Mouse (Mus musculus) megakaryocyte, adult 5-6 weeks (primary cell): Measurements from ENCODE around the gene Lcmt1. TPM values are rescaled to one million over a fixed set of nuclear protein-coding genes. Genes with fewer than 3 reads are reported as not detected.

Experiments
- ATAC-seq: 2 replicates; pipeline ENCODE4 v1.8.0; 2016; ENCODE audit warnings: mild to moderate bottlenecking, inconsistent platforms; ENCODE audit not compliant: poor library complexity, severe bottlenecking
- total RNA-seq, 2 experiments: library from RNA; stranded (forward) in 1 of 2; stranded (reverse) in 1 of 2; fragments of 153-499, 151-499 nt in 1 of 2; fragments of 221-1000, 200-1000 nt in 1 of 2; gene quantifications; 2 replicates each; pipeline versions ENCODE4 v1.2.3 to v1.2.4; 2015 to 2017

The Lcmt1 gene
- total RNA-seq, 2 experiments from 2014 or later: 23.4 to 30.1 TPM

DNA sequence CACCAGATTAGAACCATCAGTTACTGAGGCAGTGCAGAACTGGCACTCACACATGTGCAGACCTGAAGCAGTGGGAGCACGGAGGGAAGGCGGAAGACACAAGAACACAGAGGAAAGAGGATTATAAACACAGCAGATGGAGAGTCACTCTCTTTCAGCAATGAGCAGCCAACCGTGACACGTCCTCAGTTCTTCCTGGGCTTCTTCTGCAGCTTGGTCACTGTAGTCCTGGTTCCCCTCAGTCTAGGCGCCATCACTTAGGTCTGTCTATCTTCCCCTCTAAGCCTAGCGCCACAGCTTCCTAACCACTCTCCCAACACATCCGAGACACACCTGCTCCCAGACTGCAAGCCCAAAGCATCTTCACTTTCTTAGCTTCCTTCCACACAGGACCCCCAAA lies 10.5 kb upstream of the Lcmt1 start:
- no peak for ATAC-seq

DNA sequence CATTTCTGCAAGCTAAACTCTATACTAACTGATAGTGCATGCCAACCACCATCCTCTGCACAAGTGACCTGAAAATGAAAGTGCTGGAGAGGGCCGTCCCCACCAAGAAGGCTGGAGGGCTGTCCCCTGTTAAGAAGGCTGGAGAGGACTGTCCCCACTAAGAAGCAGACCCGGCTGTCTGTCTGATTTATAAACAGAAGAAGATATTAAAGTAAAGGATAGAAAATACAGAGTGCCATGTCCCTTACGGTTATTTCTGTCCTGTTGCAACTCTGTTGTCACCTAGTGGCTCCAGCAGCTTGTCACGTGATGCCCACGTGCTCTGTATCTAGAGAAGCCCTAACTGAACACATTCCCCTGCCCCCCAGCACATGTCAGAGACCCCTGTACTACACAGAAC lies 9.4 kb upstream of the Lcmt1 start:
- ATAC-seq: no peak

DNA sequence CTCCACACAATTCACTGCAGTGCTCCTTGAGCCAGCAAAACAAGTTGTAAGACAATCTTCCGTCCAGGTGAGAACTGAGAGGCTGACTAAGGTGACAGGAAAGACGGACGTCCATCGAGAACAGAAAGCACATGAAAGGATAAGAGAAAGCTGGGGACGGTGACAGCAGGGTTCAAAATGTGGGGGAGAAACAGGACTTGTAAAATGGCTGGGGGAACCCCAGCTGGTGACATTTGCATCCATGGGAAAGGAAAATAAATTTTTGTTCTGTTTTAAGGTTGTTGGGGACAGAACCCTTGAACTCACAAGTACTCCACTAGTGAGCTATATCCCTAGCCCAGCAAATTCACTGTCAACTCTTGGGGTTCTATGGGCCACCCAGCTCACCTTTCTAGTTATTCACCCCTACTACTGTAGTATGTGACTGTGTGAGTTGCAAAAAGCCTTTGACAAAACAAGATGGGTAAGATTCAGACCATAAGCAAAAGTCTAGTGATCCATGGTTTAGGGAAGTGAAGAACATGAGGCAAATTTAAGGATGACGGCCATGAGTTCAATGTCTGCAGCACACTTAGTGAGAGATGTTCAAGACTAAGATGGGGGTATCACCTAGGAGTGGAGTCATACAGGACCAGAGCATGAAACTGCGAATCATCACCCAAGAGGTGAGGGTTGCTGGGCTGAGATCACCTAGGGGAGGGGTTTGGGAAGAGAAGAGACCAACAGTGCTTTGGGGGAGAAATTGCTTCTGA lies 8.2 kb upstream of the Lcmt1 start:
- no peak for ATAC-seq

DNA sequence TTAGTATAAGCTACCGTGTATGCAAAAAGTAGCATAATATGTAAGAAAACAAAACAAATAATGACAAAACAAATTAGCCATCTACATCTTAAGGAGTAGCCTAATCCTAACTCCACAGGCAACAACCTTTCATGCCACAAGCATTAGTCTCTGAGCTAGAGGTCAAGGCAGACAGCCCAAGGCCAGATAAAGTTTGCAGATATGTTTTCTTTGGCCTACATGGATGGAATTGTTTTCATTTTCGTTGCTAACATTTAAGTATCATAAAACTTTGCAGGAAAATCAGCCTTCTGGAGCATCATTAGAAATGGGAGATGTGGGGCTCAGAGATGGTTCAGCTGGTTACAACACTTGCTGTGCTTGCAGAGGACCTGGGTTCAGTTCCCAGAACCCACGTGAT lies 6.8 kb upstream of the Lcmt1 start:
- no peak for ATAC-seq

DNA sequence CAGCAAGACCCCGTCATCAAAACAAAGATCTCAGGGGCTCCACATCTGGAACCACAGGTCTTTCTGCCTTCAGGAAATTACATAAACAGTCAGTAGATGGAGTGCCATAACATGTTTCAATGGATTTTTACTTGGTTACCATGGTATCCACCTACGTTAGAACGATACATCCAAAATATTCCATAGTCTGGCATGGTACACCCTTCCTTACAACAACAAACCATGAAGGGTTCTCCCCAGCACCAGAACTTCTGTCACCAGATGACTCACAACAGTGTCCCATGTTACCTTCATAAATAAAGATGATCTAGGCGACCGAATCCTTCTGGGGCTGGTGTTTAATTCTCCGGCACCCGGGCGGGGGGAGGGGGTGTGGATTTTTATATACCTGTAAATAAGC lies 5.6 kb upstream of the Lcmt1 start:
- no peak for ATAC-seq

DNA sequence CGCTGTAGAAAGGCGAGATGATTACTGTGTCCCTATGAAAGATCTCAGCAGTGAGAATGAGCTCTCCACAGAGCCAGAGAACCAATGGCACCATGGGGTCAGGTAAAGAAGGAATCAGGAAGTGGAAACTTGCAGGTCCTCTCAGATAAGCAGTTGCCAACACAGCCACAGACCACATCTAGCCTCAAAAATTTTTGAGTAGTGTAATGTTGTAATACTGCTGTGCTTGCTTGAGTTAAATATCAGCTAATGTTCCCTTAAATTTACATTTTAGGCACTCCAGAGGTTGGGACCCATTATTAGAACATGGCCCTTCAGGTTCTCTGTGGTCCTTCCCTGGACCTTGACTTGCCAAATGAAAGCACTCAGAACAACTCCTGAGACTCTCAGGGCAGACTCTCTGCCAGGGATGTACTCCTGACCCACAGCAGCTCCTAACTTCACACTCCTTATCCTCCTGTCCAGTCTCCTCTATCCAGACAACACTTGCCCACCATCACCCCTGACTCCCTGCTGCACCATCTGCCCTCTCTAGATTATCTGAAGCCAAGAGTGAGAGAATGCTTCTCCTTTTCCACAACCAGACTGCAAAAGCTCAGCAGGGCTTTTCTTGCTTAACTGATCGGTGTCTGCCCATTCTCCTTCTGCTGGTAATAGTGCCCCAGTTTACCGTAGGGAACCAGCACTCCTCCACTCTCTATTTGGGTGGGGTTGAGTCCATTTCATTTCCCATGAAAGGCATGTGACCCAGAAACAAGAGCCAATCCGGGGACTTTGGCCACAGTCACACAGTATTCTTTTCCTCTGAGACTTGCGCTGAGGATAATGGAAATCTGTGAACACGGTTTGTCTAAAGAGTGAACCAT lies 3.5 kb upstream of the Lcmt1 start:
- ATAC-seq: peak; percentile 19

DNA sequence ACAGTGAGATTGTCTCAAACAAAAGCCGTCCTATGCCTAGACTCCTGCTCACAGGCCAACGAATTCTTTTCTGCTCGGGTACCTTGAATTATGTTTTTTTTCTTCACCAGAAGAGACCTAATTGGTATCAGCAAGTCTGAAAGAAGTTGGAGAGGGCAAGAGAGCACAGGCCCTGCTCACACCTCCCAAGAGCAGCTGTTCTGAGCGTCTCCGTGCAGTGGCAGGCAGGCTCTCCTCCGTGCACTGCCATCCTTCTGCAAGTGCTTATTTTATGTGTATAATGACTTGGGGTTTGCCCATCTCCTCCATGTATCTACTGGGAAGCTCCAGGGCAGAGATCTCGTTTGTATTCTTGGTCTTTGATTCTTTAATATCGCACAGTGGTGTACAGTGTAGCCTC lies 2.8 kb upstream of the Lcmt1 start:
- no peak for ATAC-seq

DNA sequence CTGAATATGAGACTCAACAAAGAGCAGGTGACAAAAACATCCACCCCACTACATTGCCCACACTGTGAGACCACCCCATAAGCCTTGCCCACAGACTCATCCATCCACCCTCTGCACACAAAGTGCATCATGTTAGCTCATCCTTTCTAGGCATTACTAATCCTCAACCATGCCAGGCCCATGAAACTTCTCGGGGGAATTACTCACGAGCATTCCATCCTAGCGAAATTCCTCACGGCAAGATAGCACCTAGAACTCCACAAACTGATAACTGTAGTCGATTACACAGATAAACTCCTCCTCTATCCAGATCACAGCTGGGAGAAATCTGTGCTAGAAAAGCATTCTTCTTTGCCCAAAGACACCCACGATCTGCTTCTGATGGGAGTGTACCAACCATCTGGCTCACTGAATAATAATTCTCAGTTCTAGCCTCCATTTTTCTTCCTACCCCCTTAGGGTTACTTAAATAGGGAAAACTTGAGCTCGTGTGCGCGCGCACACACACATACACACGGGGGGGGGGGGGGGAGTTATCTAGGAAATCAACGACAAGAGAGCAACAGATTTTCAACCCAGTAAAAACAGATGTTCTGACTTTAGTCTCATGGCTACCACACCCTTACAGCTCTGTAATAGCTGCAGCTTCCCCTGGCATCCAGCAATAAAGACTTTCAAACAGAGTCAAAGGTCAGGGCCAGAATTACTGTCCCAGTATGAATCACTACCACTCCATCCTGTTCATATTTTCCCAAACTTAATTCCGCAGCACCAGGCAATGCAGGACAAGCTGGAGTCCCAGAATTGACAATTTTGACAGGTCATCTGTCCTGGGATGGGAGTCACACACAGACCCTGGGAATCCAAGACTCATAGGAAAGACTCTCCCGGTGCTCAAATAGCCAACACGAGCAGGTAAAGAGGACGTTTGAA lies 2.1 kb upstream of the Lcmt1 start:
- no peak for ATAC-seq

DNA sequence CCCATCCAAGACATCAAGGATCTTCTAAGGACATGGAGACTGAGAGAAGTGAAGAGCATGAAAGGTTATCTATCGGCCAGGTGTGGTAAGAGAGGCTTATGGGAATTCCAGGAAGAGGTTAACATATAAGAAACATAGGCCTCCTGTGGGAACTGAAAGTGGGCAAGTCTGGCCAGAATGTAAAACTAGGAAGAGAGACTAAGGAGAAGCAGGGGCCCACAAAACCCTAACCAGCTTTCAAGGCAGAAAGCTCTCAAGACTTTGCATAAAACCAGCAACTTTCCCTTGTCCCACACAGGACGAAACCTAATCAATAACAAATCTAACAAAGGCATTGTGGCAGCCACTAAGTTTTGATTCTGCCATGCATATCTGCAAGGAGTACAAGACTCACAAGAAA lies 1.4 kb upstream of the Lcmt1 start:
- no peak for ATAC-seq

DNA sequence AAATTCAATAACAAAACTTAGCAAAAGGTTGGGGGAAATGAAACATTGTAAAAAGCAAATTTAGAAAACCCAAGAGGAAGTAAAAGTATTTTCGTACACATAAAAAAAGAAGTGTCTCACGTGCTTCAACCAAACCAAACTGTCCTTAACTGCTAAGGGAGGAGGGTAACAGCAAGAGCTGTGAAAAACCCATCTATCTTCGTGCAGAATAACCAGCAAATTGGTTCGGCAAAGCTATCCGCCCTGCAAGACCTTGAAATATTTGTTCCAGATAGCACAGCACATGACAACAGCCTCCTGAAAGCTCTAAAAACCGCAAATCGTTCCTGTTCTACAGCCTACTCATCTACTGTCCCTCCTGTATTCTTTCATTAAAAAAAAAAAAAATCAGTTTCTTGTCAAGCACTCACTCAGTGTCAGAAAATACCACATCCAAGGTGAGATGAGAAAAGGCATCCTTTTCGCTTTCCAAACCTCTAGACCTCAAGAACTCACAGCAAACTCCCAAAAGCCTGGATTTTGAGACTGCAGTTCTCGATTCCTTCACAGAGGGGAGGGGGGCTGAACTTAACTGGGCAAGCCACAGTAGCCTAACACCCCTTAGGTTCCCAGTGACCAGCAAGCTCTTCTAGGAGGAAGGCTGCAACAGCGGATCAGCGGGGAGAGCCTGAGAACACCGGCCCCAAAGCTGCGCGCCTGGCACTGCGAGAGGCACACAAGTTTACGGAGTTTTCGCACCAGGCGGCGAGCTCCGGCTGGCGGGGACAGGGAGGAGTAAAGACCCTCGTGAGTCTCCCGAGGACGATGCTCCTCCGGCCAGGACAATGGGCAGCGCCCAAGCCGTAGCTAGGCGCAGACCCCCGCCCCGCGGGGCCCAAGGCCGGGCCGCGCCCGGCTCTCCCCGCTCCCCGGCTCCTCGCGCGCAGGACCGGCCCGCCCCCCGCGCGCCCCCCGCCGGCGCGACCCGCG lies 522 bp upstream of the Lcmt1 start:
- ATAC-seq: 0 out of 2 replicates have a peak, but pooled peaks have one; percentile 1

DNA sequence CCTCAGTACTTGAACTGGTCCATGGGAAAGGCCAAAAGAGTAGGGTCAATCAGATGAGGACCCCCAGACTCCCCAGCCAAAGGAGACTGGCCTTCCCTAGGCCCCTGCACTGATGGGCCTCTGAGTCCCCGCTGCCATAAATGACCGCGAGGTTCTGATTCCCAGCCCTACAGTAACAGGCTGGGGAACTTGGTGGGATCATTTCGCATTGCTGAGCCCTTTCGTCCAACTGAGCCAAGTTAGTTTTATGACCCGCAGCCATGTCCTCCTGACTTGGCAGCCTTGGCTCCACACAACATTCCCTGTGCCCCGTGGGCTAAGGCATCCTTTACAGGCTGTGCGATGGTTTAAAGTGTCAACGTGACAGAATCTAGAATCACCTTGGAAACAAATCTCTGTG lies 1.1 kb downstream of the Lcmt1 start:
- ATAC-seq: no peak

DNA sequence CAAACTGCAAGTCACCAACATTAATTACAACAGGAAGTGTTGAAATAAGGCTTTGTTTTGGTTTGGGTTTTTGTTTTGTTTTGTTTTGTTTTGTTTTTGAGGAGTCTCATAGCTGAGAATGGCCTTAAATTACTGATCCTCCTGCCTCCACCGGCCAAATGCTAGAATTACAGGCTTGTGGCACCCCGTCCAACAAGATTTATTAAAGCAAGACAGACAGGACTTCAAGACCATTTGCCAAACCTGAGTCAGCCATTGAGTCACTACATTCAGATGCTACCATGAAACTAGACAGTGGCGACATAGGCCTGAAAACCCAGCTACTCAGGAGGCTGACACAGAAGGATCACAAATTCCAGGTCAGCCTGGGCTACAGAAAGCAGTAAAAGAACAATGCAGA lies 1.9 kb downstream of the Lcmt1 start:
- ATAC-seq: peak; percentile 11; the same call in 1 of the 2 replicates

DNA sequence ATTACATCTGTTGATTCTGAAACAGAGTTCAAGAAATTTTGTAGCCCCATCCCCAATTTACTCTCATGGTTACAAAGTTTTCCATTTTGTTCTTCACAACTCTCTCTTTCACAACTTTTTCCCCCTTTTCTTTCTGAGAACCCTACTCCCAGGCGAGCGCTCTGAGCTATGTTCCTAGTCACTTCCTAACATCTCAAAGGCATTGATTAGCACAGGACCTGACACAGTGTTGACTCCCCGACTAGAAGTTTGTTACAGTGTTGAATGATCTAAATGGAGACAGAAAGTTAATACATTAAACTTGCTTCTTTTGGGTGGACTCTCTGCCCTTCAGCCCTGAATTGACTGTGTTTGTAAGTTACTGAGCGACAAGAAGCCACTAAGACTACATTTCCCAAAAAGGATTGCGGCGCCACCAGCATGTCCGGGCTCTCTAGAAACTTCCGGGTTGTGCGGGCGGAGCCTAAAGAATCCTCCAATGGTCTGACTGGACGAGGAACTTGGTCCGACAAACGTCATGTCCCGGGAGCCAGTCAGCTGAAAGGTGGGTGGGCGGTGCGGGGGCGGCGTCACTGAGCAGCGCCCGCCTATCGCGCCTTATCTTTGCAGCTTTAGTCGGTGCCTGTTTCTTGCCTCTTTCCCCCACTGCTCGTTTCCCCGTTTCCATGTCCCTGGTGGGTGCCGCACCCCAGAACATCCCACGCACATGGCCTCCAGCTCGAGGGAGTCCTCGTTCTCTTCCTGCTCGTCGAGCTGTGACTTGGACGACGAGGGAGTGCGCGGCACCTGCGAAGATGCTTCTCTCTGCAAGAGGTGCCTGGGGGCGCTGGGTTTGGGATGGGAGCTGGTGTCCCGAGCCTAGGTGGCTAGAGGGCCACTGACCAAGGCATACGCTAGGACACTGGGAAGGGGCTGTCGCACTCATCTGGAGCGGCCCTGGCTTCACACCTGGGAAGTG lies 8.1 kb downstream of the Lcmt1 start:
- ATAC-seq: peak; percentile 98

DNA sequence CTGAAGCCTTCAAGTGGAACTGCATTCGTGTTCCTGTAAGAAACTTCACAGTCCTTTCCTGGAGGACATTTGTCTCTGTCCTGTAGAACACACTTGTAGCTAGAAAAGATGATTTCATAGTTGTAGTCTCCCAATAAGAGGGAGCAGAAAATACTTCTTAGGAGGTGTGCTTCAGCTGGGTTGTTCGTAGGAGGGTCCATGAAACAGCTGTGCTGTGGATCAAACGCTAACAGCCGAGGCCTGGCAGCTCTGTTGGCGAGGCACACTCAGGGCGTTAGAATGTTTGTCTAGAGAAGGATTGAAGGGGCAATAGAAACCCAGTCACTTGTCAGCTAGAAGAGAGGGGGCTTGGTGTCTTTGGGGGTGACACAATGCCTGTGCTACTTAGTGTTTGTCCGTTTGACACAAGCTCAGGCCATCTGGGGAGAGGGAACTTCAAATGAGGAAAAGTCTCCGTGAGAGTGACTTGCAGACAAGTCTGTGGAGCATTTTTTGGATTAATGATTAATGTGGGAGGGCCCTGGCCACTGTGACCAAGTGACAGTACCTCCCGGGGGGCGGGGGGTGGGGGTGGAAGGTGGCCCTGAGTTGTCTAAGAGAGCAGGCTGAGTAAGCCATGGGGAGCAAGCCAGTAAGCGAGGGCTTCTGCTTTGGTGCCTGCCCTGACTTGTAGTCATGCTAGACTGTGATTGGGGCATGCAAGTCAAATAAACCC lies 16.3 kb downstream of the Lcmt1 start:
- no peak for ATAC-seq

DNA sequence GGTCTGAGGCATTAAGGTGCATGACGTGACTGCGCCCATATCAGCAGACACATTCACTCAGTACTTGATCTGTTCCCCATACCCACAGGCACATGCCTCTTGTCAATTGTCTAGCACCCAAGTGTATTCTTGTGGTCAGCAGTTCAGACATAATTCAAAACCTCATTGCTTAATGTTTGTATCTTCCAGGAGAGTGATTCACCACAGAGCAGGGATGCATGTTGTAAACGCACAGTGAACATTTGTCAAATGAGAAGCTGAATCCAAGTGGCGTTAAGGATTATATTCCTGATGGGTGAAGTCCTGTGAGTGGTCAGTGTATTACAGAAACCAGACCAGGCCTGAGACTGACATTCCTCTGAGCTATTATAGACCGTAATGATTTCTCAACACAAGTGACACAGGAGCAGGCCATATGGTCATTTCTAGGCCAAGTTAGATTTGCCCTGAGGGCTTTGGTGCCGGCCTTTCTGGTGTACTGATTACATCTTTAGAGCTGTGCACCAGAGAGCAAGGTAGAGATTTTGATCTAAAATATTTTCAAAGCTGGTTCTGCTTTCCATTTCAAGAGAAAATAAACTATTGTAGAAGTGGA lies 20.2 kb downstream of the Lcmt1 start:
- no peak for ATAC-seq

DNA sequence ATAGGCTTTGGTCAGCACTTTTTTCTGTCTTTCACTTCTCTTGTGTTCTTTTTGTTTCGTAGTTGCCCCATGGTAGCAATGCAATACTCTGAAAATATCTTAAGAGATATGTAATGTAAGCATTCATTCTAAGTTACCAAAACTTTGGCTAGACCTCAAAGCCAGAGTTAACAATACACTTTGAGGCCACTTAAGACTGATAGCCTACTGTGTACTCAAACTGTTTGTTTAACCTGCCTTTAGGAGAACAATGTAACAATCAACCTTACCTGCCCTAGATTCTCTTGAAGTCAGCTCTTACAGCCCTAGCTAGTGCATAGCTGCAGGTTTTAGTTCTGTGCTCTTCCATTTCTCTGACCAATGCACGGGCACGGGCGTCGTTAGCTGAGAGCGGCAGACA lies 24.7 kb downstream of the Lcmt1 start:
- no peak for ATAC-seq

DNA sequence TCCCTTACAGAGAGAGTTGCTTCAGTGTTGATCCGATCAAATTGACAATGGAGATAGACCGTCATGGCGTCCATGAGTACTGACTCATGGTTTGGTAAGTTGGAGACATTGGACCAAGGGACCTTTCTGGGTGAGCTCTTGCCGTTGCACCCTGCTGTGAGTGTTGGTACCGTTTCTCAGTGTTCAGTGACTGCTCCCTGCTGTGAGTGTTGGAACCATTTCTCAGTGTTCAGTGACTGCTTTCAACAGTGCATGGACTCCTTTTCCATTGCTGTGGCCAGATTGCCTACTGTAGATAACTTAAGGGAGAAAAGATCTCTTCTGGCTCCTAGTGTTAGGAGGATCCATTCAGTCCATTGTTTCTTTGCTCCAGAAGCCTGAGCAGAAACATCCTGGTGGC lies 27.3 kb downstream of the Lcmt1 start:
- no peak for ATAC-seq

DNA sequence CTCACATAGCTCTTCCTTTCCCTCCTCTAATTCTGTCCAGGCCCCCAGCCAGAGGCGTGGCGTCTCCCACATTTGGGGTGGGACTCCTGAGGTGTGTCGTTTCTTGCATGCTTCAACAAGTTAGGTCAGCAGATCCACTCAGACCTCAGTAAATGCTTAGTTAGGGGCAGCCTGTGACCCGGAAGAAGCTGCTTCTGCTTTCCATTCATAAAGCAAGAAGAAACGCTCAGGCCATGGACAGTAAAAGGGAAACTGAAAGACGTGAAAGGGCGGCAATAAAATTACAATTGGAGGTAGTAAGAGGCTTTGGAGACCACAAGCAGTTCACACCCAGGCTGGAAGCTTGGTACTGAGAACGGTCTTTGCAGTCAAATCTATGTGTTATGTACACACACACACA lies 27.8 kb downstream of the Lcmt1 start:
- peak; percentile 85 for ATAC-seq
